Mouse (Mus musculus): ENCODE measurements around the gene Dnah1. TPM values are rescaled to one million over a fixed set of nuclear protein-coding genes. Genes with fewer than 3 reads are reported as not detected.

Gene Dnah1
- total and polyA plus RNA-seq, 3 experiments: 0.04 to 0.11 TPM; not detected in 1

- TF ChIP-seq MXI1 (IDR thresholded peaks at IDR 0.05; ENCODE audit: low read depth, low read length): no peak
- no peak for TF ChIP-seq TCF12 (IDR thresholded peaks at IDR 0.05; ENCODE audit: low read depth, low read length)
- no peak for TF ChIP-seq POLR2AphosphoS2 (IDR thresholded peaks at IDR 0.05; ENCODE audit: low read length)
- no peak for TF ChIP-seq MAZ (IDR thresholded peaks at IDR 0.05; ENCODE audit: low read depth, low read length)
- no peak for TF ChIP-seq GABPA (IDR thresholded peaks at IDR 0.05; ENCODE audit: low read depth, low read length)
- no peak for TF ChIP-seq HCFC1 (IDR thresholded peaks at IDR 0.05; ENCODE audit: low read depth, low read length)
- TF ChIP-seq NELFE (IDR thresholded peaks at IDR 0.05; ENCODE audit: low read depth, low read length): no peak
- TF ChIP-seq GATA1 (IDR thresholded peaks at IDR 0.05; ENCODE audit: low read depth, low read length): no peak
- no peak for TF ChIP-seq ZC3H11A (IDR thresholded peaks at IDR 0.05; ENCODE audit: low read depth, low read length)
- no peak for TF ChIP-seq ELF1 (IDR thresholded peaks at IDR 0.05; ENCODE audit: low read depth, low read length)
- TF ChIP-seq ETS1 (IDR thresholded peaks at IDR 0.05; ENCODE audit: low read depth, low read length): no peak
- TF ChIP-seq CHD2 (IDR thresholded peaks at IDR 0.05; ENCODE audit: low read length): no peak
- TF ChIP-seq NRF1 (IDR thresholded peaks at IDR 0.05; ENCODE audit: insufficient read depth, low read depth, low read length, poor library complexity, severe bottlenecking): no peak
- no peak for TF ChIP-seq SIN3A (IDR thresholded peaks at IDR 0.05; ENCODE audit: low read length)
- Histone ChIP-seq H3K9ac (ENCODE audit: control insufficient read depth, low read depth, low read length, poor library complexity, severe bottlenecking) (peak overlapping the region; percentile 99), H3K4me1 (ENCODE audit: control insufficient read depth in 1 of 2, insufficient read depth in 2 of 2, low read length in 2 of 2) (peaks cover 3 to 14% of the 10 kb centered on the region in 2 experiments; a peak in 3 of 4 replicates), H3K27me3 (ENCODE audit: control insufficient read depth in 1 of 2, insufficient read depth in 2 of 2, low read length in 2 of 2) (no peaks in the 10 kb centered on the region), H3K4me3 (ENCODE audit: control insufficient read depth in 1 of 2, insufficient read depth in 1 of 2, low read depth in 2 of 2, low read length in 2 of 2) (peak overlapping the region; percentile 95 to 99), H3K27ac (ENCODE audit: control insufficient read depth, low read depth, low read length) (no peak overlapping the region), H3K36me3 (ENCODE audit: control insufficient read depth in 1 of 2, insufficient read depth in 2 of 2, low read length in 2 of 2) (peaks cover 3 to 13% of the 10 kb centered on the region in 2 experiments; a peak in 3 of 4 replicates), H3K79me2 (ENCODE audit: control insufficient read depth, insufficient read depth, low read length, poor library complexity) (peaks cover 20% of the 10 kb centered on the region), H3K9me3 (replicated peaks; ENCODE audit: insufficient read depth, low read length) (no peaks in the 10 kb centered on the region)
- no peak for DNase-seq (ENCODE audit: low read depth, low spot score)
Measured at GRCm38 (mm10) chr14:31252091-31252490, 71.6 kb downstream of the Dnah1 start.

DNA sequence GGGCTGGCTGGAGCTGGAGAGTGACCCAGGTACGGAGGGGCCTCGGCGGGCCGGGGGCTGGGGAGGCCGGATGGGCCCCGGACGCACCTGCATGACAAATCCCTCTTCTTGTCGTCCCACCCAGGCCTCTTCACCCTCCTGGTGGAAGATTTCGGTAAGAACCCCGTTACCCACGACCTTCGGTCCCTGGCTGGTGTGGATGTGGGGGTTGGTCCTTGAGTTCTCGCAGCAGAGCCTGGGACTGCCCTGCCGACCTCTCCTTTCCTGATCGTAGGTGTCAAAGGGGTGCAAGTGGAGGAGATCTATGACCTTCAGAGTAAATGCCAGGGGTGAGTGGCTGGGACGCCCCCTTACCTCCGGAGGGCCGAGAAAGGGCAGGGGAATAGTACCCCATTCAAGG, 72.1 kb downstream of the Dnah1 start:
- no peak for TF ChIP-seq E2F4 (IDR thresholded peaks at IDR 0.05; ENCODE audit: borderline replicate concordance, low read depth, low read length)
- TF ChIP-seq TCF12 (IDR thresholded peaks at IDR 0.05; ENCODE audit: low read depth, low read length): no peak
- no peak for TF ChIP-seq ETS1 (IDR thresholded peaks at IDR 0.05; ENCODE audit: low read depth, low read length)
- TF ChIP-seq NRF1 (IDR thresholded peaks at IDR 0.05; ENCODE audit: insufficient read depth, low read depth, low read length, poor library complexity, severe bottlenecking): no peak
- no peak for TF ChIP-seq MAFK (IDR thresholded peaks at IDR 0.05; ENCODE audit: borderline replicate concordance, low read depth, low read length)
- TF ChIP-seq POLR2AphosphoS2 (IDR thresholded peaks at IDR 0.05; ENCODE audit: low read length): no peak
- no peak for TF ChIP-seq USF2 (IDR thresholded peaks at IDR 0.05; ENCODE audit: borderline replicate concordance in 1 of 2, insufficient read depth in 1 of 2, low read depth in 1 of 2, low read length in 2 of 2)
- TF ChIP-seq TBP (IDR thresholded peaks at IDR 0.05; ENCODE audit: low read depth, low read length): no peak
- Histone ChIP-seq H3K9ac (ENCODE audit: control insufficient read depth, low read depth, low read length, poor library complexity, severe bottlenecking) (peak overlapping the region; percentile 99), H3K27me3 (ENCODE audit: control insufficient read depth in 1 of 2, insufficient read depth in 2 of 2, low read length in 2 of 2) (no peaks in the 10 kb centered on the region), H3K9me3 (replicated peaks; ENCODE audit: insufficient read depth, low read length) (no peaks in the 10 kb centered on the region), H3K4me1 (ENCODE audit: control insufficient read depth in 1 of 2, insufficient read depth in 2 of 2, low read length in 2 of 2) (peaks cover 3 to 14% of the 10 kb centered on the region in 2 experiments; a peak in 3 of 4 replicates), H3K36me3 (ENCODE audit: control insufficient read depth in 1 of 2, insufficient read depth in 2 of 2, low read length in 2 of 2) (peaks cover 3 to 13% of the 10 kb centered on the region in 2 experiments; a peak in 3 of 4 replicates), H3K27ac (ENCODE audit: control insufficient read depth, low read depth, low read length) (peak overlapping the region; percentile 52), H3K4me3 (ENCODE audit: control insufficient read depth in 1 of 2, insufficient read depth in 1 of 2, low read depth in 2 of 2, low read length in 2 of 2) (peak overlapping the region; percentile 95 to 99), H3K79me2 (ENCODE audit: control insufficient read depth, insufficient read depth, low read length, poor library complexity) (peaks cover 20% of the 10 kb centered on the region)
- no peak for DNase-seq (ENCODE audit: low read depth, low spot score)
